Mouse (Mus musculus) C2C12 (cell line): ENCODE data around the gene E4f1.

Source experiments
- CTCF ChIP-seq: IDR thresholded peaks from one replicate; pipeline ENCODE4 v1.5.1; 2011; ENCODE audit not compliant: control insufficient read depth, insufficient read depth, insufficient read length
- MAX ChIP-seq: IDR thresholded peaks from one replicate; pipeline ENCODE4 v1.6.1; 2011; ENCODE audit warnings: mild to moderate bottlenecking, control low read depth
- MYOD1 ChIP-seq: IDR thresholded peaks from one replicate; pipeline ENCODE4 v1.6.1; 2011; ENCODE audit warnings: low read depth; ENCODE audit not compliant: control insufficient read depth, insufficient read length
- MYOG ChIP-seq: IDR thresholded peaks from one replicate; pipeline ENCODE4 v1.6.1; 2011; ENCODE audit not compliant: control insufficient read depth, insufficient read length; ENCODE audit errors: extremely low read depth
- USF1 ChIP-seq: IDR thresholded peaks from one replicate; pipeline ENCODE4 v1.6.1; 2011; ENCODE audit warnings: low read depth, mild to moderate bottlenecking, control low read depth, moderate library complexity

DNA sequence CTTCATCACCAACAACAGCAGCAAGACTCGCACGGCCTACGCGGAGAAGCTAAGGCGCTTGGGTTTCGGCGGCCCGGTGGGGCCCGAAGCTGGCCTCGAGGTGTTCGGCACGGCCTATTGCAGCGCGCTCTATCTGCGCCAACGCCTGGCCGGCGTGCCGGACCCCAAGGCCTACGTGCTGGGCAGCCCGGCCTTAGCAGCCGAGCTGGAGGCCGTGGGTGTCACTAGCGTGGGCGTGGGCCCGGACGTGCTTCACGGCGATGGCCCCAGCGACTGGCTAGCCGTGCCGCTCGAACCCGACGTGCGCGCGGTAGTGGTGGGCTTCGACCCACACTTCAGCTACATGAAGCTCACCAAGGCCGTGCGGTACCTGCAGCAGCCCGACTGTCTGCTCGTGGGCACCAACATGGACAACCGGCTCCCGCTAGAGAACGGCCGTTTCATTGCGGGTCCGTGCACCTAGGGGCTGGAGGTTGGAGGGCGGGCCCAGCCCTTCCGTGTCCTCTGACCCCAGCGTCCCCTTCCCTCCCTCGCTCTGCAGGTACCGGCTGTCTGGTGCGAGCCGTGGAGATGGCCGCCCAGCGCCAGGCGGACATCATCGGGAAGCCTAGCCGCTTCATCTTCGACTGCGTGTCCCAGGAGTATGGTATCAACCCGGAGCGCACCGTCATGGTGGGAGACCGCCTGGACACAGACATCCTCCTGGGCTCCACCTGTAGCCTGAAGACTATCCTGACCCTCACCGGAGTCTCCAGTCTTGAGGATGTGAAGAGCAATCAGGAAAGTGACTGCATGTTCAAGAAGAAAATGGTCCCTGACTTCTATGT is 801 bp upstream of the E4f1 start:
- no peak for TF ChIP-seq CTCF
- peak; percentile 1 for TF ChIP-seq MAX
- TF ChIP-seq MYOG, result no peak
- TF ChIP-seq MYOD1, result no peak
- TF ChIP-seq USF1, result no peak
